Mouse (Mus musculus) heart, postnatal 0 days (tissue): ENCODE data around the gene Nek4. TPM values are rescaled to one million over a fixed set of nuclear protein-coding genes. Genes with fewer than 3 reads are reported as not detected.

Experiments
- ATAC-seq: fragments of 200-750 bp; cut with Nextera tagmentation; 2 replicates; pipeline ENCODE4 v1.8.0; 2017; ENCODE audit warnings: low read depth, moderate number of reproducible peaks, moderate library complexity; ENCODE audit not compliant: insufficient read depth
- DNase-seq: peaks from one replicate; pipeline ENCODE4 v3.0.0-alpha.2; 2016; ENCODE audit warnings: low spot score
- H3K27ac ChIP-seq: fragments of 300-500 bp; sonication (generic); 2 replicates; pipeline ENCODE4 v1.5.1; 2014; ENCODE audit warnings: low read depth, mild to moderate bottlenecking
- H3K27me3 ChIP-seq: fragments of 300-500 bp; sonication (generic); 2 replicates; pipeline ENCODE4 v1.6.1; 2014; ENCODE audit warnings: low read length, mixed read lengths; ENCODE audit not compliant: control insufficient read depth, insufficient read depth
- H3K36me3 ChIP-seq: fragments of 300-500 bp; sonication (generic); replicated peaks from 2 replicates; pipeline ENCODE4 v1.6.1; 2014; ENCODE audit warnings: low read length, mixed read lengths; ENCODE audit not compliant: control insufficient read depth, insufficient read depth
- H3K4me1 ChIP-seq: fragments of 300-500 bp; sonication (generic); 2 replicates; pipeline ENCODE4 v1.6.1; 2014; ENCODE audit warnings: antibody characterized with exemption; ENCODE audit not compliant: control insufficient read depth, insufficient read depth
- H3K4me2 ChIP-seq: fragments of 300-500 bp; sonication (generic); 2 replicates; pipeline ENCODE4 v1.6.1; 2014; ENCODE audit warnings: low read depth, mild to moderate bottlenecking, low read length, moderate library complexity
- H3K4me3 ChIP-seq: fragments of 300-500 bp; sonication (generic); 2 replicates; pipeline ENCODE4 v1.5.1; 2014; ENCODE audit warnings: low read depth, low read length
- H3K9ac ChIP-seq: fragments of 300-500 bp; sonication (generic); replicated peaks from 2 replicates; pipeline ENCODE4 v1.6.1; 2014; ENCODE audit warnings: low read depth, low read length, mixed read lengths
- H3K9me3 ChIP-seq: fragments of 300-500 bp; sonication (generic); replicated peaks from 2 replicates; pipeline ENCODE4 v1.6.1; 2016; ENCODE audit warnings: low read length; ENCODE audit not compliant: control insufficient read depth
- CTCF ChIP-seq: IDR thresholded peaks from 2 replicates; pipeline ENCODE4 v1.5.1; 2016; ENCODE audit warnings: antibody characterized with exemption, control low read depth, low read depth
- EP300 ChIP-seq: IDR thresholded peaks from 2 replicates; pipeline ENCODE4 v1.6.1; 2016; ENCODE audit warnings: antibody characterized with exemption, low read depth
- WGBS: fragments of 180-500 bp; shearing (Covaris S2); extraction: QIAGEN DNeasy Blood & Tissue Kit; methylation state at CpG from one replicate; pipeline ENCODE4 v1.1.7; 2014; 5-methylcytosine and 5-hydroxymethylcytosine counted together
- polyA plus RNA-seq: library from polyadenylated mRNA; unstranded; fragments of >200 nt; fragmentation: Nextera tagmentation; extraction: Ambion mirVana; gene quantifications from 2 replicates; pipeline ENCODE4 v1.2.1, GENCODE M21; 2015
- total RNA-seq: library from RNA; depleted of rRNA; stranded (reverse); fragments of >200 nt; gene quantifications from 2 replicates; pipeline ENCODE4 v1.2.3, GENCODE M21; 2014; ENCODE audit warnings: low replicate concordance

Nek4 gene
- total and polyA plus RNA-seq, 2 experiments from 2014 or later, result 3.3 to 11.9 TPM

- Histone ChIP-seq H3K27me3 (no peaks in the 10 kb centered on the region), H3K4me3 (no peak overlapping the region), H3K4me2 (no peak overlapping the region), H3K27ac (no peak overlapping the region), H3K9ac (no peak overlapping the region), H3K36me3 (peaks cover 63% of the 10 kb centered on the region), H3K4me1 (peaks cover 19% of the 10 kb centered on the region), H3K9me3 (no peaks in the 10 kb centered on the region)
- ATAC-seq (no peak), DNase-seq (no peak)
- TF ChIP-seq EP300, result no peak
- WGBS, result 47% methylated on average over 1 of the region's 1 CpGs
Observed at GRCm38 (mm10) chr14:31016063-31016462, 64.9 kb downstream of the Nek4 start.

- Histone ChIP-seq H3K4me1 (peaks cover 19% of the 10 kb centered on the region), H3K4me3 (peak overlapping the region; percentile 76), H3K27ac (0 out of 2 replicates have a peak overlapping the region, but pooled peaks have one; percentile 99), H3K36me3 (peaks cover 49% of the 10 kb centered on the region), H3K9me3 (no peaks in the 10 kb centered on the region), H3K9ac (peak overlapping the region; percentile 96; the same call in 1 of the 2 replicates), H3K4me2 (peak overlapping the region; percentile 91), H3K27me3 (no peaks in the 10 kb centered on the region)
- 0% methylated on average over 2 of the region's 2 CpGs for WGBS
- DNase-seq (peak; percentile 23), ATAC-seq (no peak)
- TF ChIP-seq EP300, result no peak
- no peak for TF ChIP-seq CTCF
Observed at GRCm38 (mm10) chr14:31017854-31018253, 66.7 kb downstream of the Nek4 start.

GRCm38 (mm10) chr14:31018860-31019291 lies 67.7 kb downstream of the Nek4 start, which contains the start of the genes Pbrm1 and Gnl3:
TSS of gene Pbrm1 (plus strand) at chr14:31019138.
TSS of gene Gnl3 (minus strand) at chr14:31019152.
- H3K4me3 ChIP-seq, result peak within 1 kb of the TSS; percentile 76
- TF ChIP-seq EP300, result no peak
- TF ChIP-seq CTCF, result peak; percentile 24; the same call in 1 of the 2 replicates
- 0% methylated on average over 40 of the region's 53 CpGs for WGBS
- peak; percentile 96 for DNase-seq
- H3K27me3 ChIP-seq, result no peaks in the 10 kb centered on the region
- H3K4me1 ChIP-seq, result peaks cover 19% of the 10 kb centered on the region
- H3K27ac ChIP-seq, result peak within 1 kb of the TSS; percentile 99
- peak within 1 kb of the TSS; percentile 91 for H3K4me2 ChIP-seq
- ATAC-seq, result peak; percentile 90
- peak within 1 kb of the TSS; percentile 96 for H3K9ac ChIP-seq
- no peaks in the 10 kb centered on the region for H3K9me3 ChIP-seq
- peaks cover 42% of the 10 kb centered on the region for H3K36me3 ChIP-seq

GRCm38 (mm10) chr14:31019331-31020205 lies 68.4 kb downstream of the Nek4 start:
- peak overlapping the region; percentile 96 for H3K9ac ChIP-seq
- peaks cover 36% of the 10 kb centered on the region for H3K36me3 ChIP-seq
- no peaks in the 10 kb centered on the region for H3K27me3 ChIP-seq
- H3K4me2 ChIP-seq, result peak overlapping the region; percentile 65
- H3K27ac ChIP-seq, result peak overlapping the region; percentile 99
- TF ChIP-seq CTCF (no peak), EP300 (no peak)
- peak; percentile 65 for DNase-seq
- H3K4me1 ChIP-seq, result peaks cover 19% of the 10 kb centered on the region
- H3K9me3 ChIP-seq, result no peaks in the 10 kb centered on the region
- ATAC-seq, result peak; percentile 93
- WGBS, result 2% methylated on average over 41 of the region's 56 CpGs
- H3K4me3 ChIP-seq, result peak overlapping the region; percentile 76

GRCm38 (mm10) chr14:31022579-31022978 lies 71.4 kb downstream of the Nek4 start:
- H3K4me3 ChIP-seq, result no peak overlapping the region
- H3K9me3 ChIP-seq, result no peaks in the 10 kb centered on the region
- H3K27ac ChIP-seq, result no peak overlapping the region
- WGBS, result 17% methylated on average over 1 of the region's 1 CpGs
- no peak for DNase-seq
- peaks cover 34% of the 10 kb centered on the region for H3K36me3 ChIP-seq
- no peak overlapping the region for H3K4me2 ChIP-seq
- H3K4me1 ChIP-seq, result peaks cover 19% of the 10 kb centered on the region
- TF ChIP-seq CTCF, result no peak
- no peak for TF ChIP-seq EP300
- H3K27me3 ChIP-seq, result no peaks in the 10 kb centered on the region
- no peak for ATAC-seq
- H3K9ac ChIP-seq, result no peak overlapping the region
